Mouse (Mus musculus): ENCODE measurements around the gene Dedd.

Dedd gene

GRCm38 (mm10) chr1:171361106-171362103 is 32.5 kb downstream of the Dedd start:
- DNase-seq, result peak; percentile 80

GRCm38 (mm10) chr1:171365934-171366333 is 37.0 kb downstream of the Dedd start:
- DNase-seq, result no peak

DNA sequence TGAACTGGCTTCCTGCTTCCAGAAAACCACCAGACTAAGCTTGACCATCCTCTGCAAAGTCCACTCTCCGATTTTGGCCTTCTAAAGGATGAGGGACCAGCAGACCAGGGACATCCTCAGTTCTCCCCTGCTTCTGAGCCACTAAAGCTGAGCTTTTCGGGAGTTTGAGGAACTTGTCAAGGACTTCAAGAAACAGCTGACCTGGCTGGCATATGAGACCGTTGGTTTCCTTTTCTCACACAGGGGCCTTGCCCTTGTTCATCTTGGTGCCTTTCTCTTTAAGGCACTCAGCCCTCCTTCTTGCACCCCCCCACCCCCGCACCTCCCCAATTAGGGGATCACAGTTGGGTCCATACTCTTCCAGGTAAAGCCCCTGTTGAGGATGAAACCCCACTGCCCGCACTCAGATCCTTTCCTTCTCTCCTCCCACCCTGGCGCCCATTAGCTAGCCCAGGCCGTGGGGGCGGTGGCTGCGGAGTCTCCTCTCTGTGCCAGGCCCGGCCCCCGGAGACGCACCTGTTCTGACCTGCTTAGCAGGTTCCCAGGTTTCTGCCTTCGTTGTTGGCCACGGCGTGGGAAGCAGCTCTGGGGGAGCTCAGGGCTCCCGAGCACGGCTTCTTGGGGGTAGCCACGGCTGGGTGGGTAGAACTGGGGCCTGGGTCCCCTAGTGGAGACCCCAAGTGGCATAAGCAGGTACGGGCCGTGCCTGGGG is 41.1 kb downstream of the Dedd start, which contains the start of gene Nectin4:
Gene Nectin4, plus strand, starts transcription at position 255 of the 712 bp plus-strand sequence.
- DNase-seq, result peak; percentile 64

DNA sequence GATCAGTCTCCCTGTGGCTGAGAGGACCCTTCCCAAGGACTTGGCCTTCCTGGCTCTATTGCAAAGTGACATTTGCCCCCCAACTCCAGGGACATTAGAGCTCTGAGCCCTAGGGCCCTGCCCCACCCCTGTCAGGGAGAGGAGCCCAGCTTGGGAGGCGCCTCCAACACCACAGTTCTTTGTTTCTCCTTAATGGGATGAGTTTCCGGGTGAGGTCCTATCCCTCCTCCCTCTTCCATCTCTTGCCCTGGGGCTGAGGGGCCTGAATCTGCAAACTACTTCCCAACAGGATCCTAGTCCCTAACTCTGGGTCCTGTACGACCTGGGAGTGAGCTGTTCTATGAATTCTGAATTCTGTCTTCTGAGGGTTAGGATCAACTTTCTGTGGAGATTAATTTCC is 43.9 kb downstream of the Dedd start:
- no peak for DNase-seq

DNA sequence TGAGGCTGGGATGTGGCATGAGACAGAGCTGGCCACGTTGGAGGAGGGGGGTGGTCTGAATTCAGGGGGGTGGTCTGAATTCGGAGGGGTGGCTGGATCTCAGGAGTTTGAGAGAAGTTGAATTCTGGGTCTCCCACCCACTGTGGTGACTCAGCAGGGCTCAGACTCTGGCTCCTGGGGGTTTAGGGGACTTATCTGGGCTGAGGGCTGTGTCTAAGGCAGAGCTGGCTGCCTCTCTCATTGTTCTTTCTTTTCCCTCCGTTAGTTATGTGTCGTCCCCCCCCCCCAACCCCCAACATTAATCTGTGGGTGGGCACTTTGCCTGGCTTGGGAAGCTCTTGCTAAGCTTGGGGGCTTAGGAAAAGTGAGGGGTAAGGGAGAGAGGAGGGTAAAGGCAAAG is 45.0 kb downstream of the Dedd start:
- DNase-seq, result no peak

DNA sequence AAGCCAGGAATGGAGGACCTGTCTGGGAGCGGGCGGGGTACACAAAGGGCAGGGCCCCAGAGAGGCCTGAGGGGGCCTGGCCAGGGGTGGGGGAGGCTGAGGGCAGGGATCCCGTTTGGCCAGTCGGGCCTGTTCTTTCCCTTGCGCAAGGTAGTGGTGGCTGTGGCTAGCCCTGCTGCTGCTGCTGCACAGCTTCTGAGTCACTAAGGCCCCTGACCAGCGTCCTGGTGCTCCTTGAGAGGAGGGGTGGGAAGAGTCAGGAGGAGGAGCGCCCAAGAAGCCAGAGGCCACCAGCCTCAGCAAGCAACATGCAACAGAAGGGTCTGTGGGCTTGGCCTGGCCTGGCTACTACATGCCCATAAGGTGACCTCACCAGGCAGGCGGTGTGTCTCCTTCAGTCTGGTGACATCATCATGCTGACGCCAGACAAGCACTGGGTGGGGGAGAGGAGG is 46.7 kb downstream of the Dedd start:
- peak; percentile 76 for DNase-seq

DNA sequence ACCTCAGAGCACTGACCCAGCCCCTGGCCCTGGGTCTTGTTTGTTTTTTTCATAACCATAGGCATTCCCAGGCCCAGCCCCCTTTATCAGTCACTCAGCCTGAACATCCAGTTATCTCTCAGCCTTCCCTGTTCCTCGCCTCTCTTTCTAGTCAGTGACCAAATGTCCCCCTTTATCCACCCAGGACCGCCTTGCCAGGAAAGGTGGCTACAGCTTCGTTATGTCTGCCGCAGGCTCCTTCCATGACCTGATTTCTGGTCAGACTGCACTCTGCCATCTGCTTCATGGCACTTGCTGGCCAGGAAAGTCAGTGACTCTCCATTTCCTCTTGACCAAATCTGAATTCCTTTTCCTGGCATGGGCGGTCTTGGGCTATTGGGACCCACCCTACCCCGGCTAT is 49.4 kb downstream of the Dedd start:
- DNase-seq, result no peak

DNA sequence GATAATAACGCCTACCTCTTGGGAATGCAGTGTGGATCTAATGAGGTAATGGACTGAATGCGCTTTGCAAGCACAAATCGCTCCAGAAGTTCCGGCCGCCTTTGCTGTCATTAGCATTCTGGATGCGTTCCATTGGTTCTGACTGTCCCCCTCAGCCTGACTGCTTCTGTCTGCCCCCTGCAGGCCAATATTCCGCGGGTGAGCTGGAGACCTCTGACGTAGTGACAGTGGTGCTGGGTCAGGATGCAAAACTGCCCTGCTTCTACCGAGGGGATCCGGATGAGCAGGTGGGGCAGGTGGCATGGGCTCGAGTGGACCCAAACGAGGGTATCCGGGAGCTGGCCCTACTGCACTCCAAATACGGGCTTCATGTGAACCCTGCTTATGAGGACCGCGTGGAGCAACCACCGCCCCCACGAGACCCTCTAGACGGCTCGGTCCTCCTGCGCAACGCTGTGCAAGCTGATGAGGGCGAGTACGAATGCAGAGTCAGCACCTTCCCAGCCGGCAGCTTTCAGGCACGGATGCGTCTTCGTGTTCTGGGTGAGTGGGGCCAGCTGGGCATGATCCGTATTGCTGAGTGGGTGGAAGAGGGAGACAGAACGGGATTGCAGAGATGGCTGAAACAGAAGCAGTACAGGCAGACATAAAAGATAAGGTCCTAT is 51.1 kb downstream of the Dedd start:
- DNase-seq, result peak; percentile 87

- no peak for DNase-seq
These were observed 53.2 kb downstream of the Dedd start for GRCm38 (mm10) chr1:171382096-171382620.

- no peak for DNase-seq
These were observed 55.4 kb downstream of the Dedd start for GRCm38 (mm10) chr1:171384361-171384760.

DNA sequence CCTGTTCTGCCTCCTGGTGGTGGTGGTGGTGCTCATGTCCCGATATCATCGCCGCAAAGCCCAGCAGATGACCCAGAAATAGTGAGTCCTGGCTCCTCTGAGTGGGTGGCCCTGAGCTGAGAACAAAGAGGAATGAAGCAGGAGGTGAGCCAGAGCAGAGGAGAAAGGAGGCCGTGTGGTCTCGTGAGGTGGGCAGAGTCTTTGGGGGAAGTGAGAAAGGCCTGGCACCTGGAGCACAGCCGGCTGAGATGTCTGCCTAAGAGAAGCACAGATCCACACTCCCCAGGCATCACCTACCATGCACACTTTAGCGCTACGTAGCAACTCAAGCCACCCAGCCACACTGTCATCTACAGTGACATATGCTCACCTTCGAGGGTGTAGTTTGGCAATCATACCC is 56.2 kb downstream of the Dedd start:
- no peak for DNase-seq

DNA sequence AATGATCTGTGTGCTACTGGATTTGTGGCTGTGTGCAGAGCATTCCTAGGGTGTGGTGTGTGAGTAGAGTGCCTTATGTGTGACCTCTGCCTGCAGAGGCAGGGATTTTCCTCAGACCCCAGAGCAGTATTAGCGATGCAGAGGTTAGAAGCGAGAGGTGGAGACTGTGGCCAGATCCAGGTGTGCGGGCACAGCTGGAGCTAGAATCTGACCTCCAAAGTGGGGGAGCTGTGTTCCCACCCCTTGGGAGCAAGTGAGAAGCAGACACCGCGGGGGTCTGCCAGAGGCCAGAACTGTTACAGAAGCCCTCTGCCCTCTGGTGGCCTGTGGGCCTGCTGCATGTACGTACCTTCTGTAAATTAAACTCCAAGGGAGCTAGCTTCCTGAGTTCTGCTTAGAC is 58.2 kb downstream of the Dedd start:
- DNase-seq, result no peak

- DNase-seq, result peak; percentile 51
These were observed 59.6 kb downstream of the Dedd start, which contains the start of gene Arhgap30 for GRCm38 (mm10) chr1:171388376-171389102. TSS of gene Arhgap30 (plus strand) at chr1:171388954.

- peak; percentile 49 for DNase-seq
These were observed 61.2 kb downstream of the Dedd start for GRCm38 (mm10) chr1:171390101-171390500.

Data from lung, postnatal 14 days (tissue).